Mouse (Mus musculus) central nervous system, embryonic 11.5 days (tissue): ENCODE data around the gene Snx5. TPM values are rescaled to one million over a fixed set of nuclear protein-coding genes. Genes with fewer than 3 reads are reported as not detected.

Source experiments
- polyA plus RNA-seq: library from polyadenylated mRNA; depleted of rRNA; stranded (reverse); fragments of >200 nt; gene quantifications from 2 replicates; pipeline ENCODE4 v1.2.3, GENCODE M21; 2012; rRNA removed

The Snx5 gene
- 116 and 156 TPM in 2 replicates for polyA plus RNA-seq

GRCm38 (mm10) chr2:144270507-144271420 is at the start of gene Snx5, which contains the start of gene Mgme1:
Gene Snx5 (minus strand): TSS chr2:144270906.
Gene Mgme1 (plus strand): TSS chr2:144270663.

Other genes with a start within 250 kb of the Snx5 start
- not detected in 2 replicates for gene Banf2, start 237.8 kb downstream of the Snx5 start, polyA plus RNA-seq
- gene Mgme1, start 243 bp downstream of the Snx5 start, polyA plus RNA-seq, result 12.5 and 13.7 TPM in 2 replicates
- 0.29 and 0.51 TPM in 2 replicates for gene Ovol2, start 61.2 kb upstream of the Snx5 start, polyA plus RNA-seq
- gene Kat14, start 98.1 kb upstream of the Snx5 start, polyA plus RNA-seq, result 42.1 and 46.0 TPM in 2 replicates
- gene Pet117, start 98.1 kb upstream of the Snx5 start, polyA plus RNA-seq, result not detected in 2 replicates